Mouse (Mus musculus) liver, adult (tissue): ENCODE data around the gene Med25.

Experiments
- GATA4 ChIP-seq: IDR thresholded peaks from 2 replicates; pipeline ENCODE4 v1.6.1; 2014; ENCODE audit warnings: mild to moderate bottlenecking, low read length; ENCODE audit not compliant: insufficient replicate concordance

The Med25 gene

GRCm38 (mm10) chr7:44869697-44870528 is 22.6 kb downstream of the Med25 start, which contains the start of gene Ptov1:
Gene Ptov1, minus strand, starts transcription at chr7:44869788.
- TF ChIP-seq GATA4, result no peak

DNA sequence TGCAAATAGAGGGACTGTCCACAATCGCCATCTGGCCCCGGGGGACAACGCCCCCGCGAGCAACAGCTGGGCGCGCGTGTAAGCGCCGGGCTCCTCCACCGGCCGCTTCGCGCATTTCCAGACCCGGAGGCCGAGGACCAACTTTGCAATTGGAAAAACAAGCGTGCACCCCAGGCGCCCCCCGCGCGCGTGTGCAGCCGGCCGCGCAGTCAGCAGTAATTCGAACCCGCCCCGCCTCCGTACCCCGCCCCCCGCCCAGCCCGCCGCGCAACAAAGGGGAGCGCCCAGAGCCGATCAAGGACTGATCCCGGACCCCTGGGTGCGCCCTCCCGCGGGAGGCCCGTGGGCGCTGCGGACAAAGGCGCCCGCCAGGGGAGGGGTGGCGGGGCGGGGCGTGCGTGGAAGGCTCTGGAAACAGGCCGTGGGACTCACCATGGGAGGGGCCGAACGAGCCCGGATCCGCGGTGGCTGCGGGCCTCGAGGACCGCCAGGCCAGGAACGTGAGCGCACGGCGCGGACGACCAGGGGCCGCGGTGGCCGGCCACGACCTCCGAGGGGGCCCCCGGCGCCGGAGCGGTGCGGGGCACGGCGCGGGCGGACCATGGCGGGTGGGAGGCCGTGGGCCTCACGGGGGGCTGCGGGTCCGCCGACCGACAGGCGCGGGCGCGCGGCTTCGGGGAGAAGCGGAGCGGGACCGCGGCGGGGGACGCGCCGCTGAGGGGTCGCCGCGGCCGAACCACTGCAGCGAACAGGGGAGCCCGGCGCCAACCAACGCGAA is 23.4 kb downstream of the Med25 start:
- TF ChIP-seq GATA4, result no peak

DNA sequence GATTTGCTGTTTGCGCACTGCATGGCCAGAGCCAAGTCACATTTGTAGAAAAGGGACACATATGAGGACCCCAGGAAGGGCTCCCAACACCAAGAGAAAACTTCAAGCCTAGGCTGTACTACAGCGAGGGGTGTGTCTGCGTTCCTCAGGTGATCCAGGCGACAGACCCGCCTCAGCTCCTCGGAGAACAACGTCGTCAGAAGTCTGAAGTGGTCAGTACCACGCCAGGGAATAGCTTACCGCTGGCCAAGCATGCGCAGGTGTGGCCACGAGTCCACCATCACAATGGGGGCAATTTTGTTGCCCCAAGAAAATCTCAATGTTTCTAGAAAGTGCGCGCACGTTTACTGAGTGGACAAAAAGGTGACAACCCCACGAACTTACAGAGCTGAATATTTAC is 24.0 kb downstream of the Med25 start:
- TF ChIP-seq GATA4, result no peak

- TF ChIP-seq GATA4, result no peak
Observed at GRCm38 (mm10) chr7:44867802-44868201, 24.7 kb downstream of the Med25 start.

DNA sequence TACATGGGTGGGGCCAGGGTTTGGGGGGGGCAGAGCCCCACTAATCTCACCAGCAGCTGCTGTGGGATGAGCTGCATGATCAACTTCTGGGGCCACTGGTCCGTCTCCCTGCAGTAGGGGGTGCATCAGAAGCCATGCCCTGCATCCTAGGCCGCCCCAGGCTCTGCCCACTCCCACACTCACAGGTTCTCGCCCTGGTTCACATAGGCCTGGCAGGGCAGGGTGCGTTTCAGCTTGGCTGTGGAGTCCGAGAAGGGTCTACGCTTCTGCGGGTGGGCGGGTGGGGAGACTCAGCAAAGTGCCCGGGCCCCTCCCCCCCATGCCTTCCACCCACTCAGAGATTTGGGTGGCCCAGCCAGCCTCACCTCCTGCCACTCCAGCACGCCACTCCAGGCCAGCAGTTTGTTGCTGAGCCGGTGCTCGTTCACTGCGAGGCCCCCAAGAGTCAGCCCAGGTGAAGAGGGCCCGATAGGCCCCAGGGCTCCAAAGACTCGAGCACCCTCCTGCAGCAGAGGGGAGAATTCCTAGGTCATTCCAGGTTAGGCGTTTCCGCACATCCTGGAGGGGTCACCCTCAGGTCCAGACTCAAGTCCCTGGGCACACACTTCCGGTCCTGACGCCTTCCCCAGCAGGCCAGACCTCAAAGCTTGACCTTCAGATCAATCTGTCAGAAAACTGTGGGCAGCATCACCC is 25.4 kb downstream of the Med25 start:
- no peak for TF ChIP-seq GATA4

DNA sequence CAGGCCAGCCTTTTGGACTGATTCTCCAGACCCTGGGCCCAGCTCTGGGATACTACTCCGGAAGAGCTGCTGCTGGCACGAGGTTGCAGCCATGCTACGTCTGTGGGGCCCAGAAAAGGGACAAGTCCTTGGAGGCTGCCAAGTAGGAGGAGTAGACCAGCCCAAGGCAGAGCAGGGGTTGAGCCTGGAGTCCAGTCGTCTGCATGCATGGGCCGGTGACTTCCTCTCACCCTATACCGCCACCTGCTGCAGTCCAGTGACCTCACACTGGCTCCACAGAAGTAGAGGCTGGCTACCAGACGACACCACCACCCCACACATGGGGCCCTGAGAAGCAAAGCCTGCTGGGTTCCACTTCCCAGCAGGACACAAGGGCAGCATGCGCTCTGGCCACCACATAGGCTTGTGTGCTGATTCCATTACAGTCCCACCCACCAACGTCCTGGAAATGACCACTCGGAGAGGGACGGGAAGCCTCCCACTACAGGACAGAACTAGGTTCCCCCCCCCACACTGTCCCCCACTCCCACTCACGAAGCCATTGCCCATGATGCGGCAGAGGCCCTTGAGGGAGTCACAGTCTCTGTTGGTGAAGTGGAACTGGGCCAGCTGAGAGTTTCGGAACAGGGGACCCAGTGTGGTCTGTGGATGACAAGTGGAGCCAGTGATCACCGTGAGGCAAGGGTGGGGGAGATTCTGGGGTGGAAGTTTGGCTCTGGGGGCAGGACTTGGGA is 26.1 kb downstream of the Med25 start:
- no peak for TF ChIP-seq GATA4

- TF ChIP-seq GATA4, result no peak
Observed at GRCm38 (mm10) chr7:44864595-44865542, 27.6 kb downstream of the Med25 start.

GRCm38 (mm10) chr7:44863982-44864494 is 28.5 kb downstream of the Med25 start:
- TF ChIP-seq GATA4, result no peak

DNA sequence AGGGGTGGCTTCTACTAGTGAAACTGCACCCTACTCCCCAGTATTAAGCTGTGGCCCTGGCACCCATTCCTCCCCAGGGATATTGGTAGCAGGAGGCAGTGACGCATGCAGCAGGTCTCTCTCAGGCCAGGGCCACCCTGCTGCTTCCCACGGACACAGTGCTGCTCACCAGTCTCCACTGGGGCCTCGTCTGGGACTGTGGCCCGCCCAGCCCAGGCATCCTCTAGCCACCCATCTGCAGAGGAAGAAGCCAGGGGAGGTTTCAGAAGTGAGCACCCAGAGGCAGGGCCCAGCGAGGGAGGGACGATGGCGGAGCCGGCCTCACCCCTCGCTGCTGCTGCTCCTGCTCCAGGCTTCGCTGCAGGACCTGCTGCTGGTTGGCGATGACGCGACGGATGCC is 29.3 kb downstream of the Med25 start:
- TF ChIP-seq GATA4, result no peak

GRCm38 (mm10) chr7:44862434-44862833 is 30.1 kb downstream of the Med25 start:
- TF ChIP-seq GATA4, result no peak

DNA sequence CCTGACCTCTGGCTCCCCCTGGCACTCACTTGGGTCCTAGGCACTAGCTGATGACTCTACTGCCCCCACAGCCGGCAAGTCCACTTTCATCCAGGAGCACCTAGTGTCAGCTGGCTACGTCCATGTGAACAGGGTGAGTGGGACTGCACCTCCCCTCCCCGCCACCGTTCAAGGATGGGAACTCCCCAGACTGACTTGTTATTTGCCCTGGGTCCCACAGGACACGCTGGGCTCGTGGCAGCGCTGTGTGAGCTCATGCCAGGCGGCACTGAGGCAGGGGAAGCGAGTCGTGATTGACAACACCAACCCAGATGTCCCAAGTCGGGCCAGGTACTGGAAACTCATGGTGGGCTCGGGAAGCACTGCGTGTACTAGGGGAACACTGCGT is 31.1 kb downstream of the Med25 start:
- no peak for TF ChIP-seq GATA4

DNA sequence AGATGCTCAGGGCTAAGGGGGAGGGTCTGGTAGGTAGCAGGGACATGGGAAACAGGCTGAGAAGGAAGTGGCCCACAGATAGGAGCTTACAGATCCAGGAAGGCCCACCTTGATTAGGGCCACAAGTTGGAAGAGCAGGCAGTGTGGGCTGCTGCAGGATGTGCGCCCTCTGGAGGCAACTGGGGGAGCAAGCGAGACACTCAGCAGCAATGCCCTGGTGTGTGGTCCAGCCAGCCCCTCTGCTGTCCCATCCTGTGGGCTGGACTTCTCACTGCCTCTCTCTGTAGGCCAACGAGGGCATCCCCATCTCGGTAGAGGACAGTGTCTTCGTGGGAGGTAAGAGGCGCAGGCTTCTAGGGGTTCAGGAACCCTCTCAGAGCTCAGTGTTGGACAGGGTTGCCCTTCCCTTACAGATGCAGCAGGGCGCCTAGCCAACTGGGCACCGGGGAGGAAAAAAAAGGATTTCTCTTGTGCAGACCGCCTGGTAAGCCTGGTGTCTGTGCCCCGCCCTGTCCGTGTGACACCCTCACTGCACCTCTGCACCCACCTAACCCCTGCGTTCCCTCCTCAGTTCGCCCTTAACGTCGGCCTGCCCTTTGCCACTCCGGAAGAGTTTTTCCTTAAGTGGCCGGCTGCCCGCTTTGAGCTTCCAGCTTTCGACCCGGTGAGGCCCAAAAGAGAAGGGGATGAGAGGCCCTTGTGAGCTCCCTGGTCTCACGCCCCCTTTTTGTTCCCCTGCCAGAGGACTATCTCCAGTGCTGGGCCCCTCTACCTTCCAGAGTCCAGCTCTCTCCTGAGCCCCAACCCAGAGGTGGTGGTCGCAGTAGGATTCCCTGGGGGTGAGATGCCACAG is 31.7 kb downstream of the Med25 start:
- no peak for TF ChIP-seq GATA4

DNA sequence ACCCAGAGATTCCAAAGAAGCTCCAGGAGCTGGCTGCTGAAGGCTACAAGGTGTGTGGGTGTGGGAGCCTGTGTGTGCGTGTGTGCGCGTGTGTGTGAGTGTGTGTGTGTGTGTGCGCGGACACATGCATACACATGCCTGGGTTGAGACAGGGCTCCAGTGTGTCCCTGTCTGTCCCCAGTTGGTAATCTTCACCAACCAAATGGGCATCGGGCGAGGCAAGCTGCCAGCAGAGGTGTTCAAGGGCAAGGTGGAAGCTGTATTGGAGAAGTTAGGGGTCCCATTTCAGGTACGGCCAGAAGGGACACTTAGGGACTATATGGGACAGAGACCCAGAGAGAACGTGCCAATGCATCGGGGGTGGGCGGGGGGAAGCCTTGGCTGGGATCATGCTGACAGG is 32.6 kb downstream of the Med25 start:
- TF ChIP-seq GATA4, result no peak
